Comparison of ENCODE assay signal across 8 mouse cellular contexts in the genomic region with DNA sequence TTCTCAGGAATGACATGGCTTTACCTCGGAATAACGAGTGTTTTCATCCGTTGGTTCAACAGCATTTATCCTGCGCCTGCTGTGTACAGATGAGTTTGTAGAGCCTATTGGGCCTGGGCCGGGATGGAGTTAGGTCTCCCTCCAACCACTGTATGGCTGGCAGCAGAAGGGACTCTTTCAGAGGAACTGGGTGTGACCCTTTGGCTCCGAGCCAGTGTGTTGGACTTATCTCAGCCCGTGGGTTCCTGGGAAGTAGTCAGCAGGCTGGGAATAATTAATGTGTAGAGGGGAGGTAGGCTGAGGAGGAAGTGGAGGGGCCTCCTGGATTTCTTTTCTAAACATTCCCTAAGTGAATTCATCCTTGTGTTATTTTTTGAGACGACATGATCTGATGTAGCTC.
DNase-seq lines count a peak whose midpoint lies in the region; ATAC-seq lines count a peak whose summit lies in the region.

No protein-coding gene starts in this region.

- no peaks in the 10 kb centered on the region for H3K9me3 ChIP-seq in midbrain, embryonic 14.5 days (ENCODE audit: control insufficient read depth, low read length)
- no peaks in the 10 kb centered on the region for H3K9me3 ChIP-seq in midbrain, embryonic 11.5 days (ENCODE audit: control insufficient read depth, low read length)
- H3K9me3 ChIP-seq in intestine, embryonic 15.5 days: no peaks in the 10 kb centered on the region
- H3K9me3 ChIP-seq in neural tube, embryonic 15.5 days (replicated peaks): no peaks in the 10 kb centered on the region

- peaks cover 11% of the 10 kb centered on the region for H3K4me1 ChIP-seq in midbrain, embryonic 14.5 days (ENCODE audit: control insufficient read depth, insufficient read depth, low read length)
- no peaks in the 10 kb centered on the region for H3K4me1 ChIP-seq in midbrain, embryonic 11.5 days (ENCODE audit: control insufficient read depth, insufficient read depth, low read length)
- peaks cover 31% of the 10 kb centered on the region for H3K4me1 ChIP-seq in intestine, embryonic 15.5 days (replicated peaks)
- peaks cover 24% of the 10 kb centered on the region for H3K4me1 ChIP-seq in neural tube, embryonic 15.5 days

- no peak overlapping the region for H3K4me2 ChIP-seq in midbrain, embryonic 14.5 days (ENCODE audit: low read length)
- no peak overlapping the region for H3K4me2 ChIP-seq in midbrain, embryonic 11.5 days
- H3K4me2 ChIP-seq in intestine, embryonic 15.5 days (replicated peaks): no peak overlapping the region
- no peak overlapping the region for H3K4me2 ChIP-seq in neural tube, embryonic 15.5 days

- peak overlapping the region; percentile 60 for H3K27ac ChIP-seq in midbrain, embryonic 14.5 days (replicated peaks; ENCODE audit: low read depth, low read length)
- no peak overlapping the region for H3K27ac ChIP-seq in midbrain, embryonic 11.5 days (ENCODE audit: low read depth, low read length)
- H3K27ac ChIP-seq in intestine, embryonic 15.5 days: no peak overlapping the region
- H3K27ac ChIP-seq in neural tube, embryonic 15.5 days (replicated peaks): peak overlapping the region; percentile 60

- H3K36me3 ChIP-seq in midbrain, embryonic 14.5 days (ENCODE audit: control insufficient read depth, insufficient read depth, low read length): 0 out of 2 replicates have a peak, but pooled peaks cover 6% of the 10 kb centered on the region
- no peaks in the 10 kb centered on the region for H3K36me3 ChIP-seq in midbrain, embryonic 11.5 days (ENCODE audit: control insufficient read depth, insufficient read depth, low read length)
- H3K36me3 ChIP-seq in intestine, embryonic 15.5 days: no peaks in the 10 kb centered on the region
- no peaks in the 10 kb centered on the region for H3K36me3 ChIP-seq in neural tube, embryonic 15.5 days

- no peak overlapping the region for H3K9ac ChIP-seq in midbrain, embryonic 14.5 days (replicated peaks; ENCODE audit: low read length)
- H3K9ac ChIP-seq in midbrain, embryonic 11.5 days (ENCODE audit: low read length): no peak overlapping the region
- H3K9ac ChIP-seq in intestine, embryonic 15.5 days: no peak overlapping the region
- no peak overlapping the region for H3K9ac ChIP-seq in neural tube, embryonic 15.5 days (replicated peaks)

- 65% methylated on average over 8 of the region's 8 CpGs for WGBS in midbrain, embryonic 14.5 days
- 84% methylated on average over 8 of the region's 8 CpGs for WGBS in midbrain, embryonic 11.5 days
- WGBS in intestine, embryonic 15.5 days: 39% methylated on average over 8 of the region's 8 CpGs
- 66% methylated on average over 8 of the region's 8 CpGs for WGBS in neural tube, embryonic 15.5 days

- H3K4me3 ChIP-seq in midbrain, embryonic 14.5 days (replicated peaks; ENCODE audit: low read depth, low read length): no peak overlapping the region
- H3K4me3 ChIP-seq in midbrain, embryonic 11.5 days (ENCODE audit: low read depth, low read length): no peak overlapping the region
- H3K4me3 ChIP-seq in intestine, embryonic 15.5 days (replicated peaks): no peak overlapping the region
- H3K4me3 ChIP-seq in neural tube, embryonic 15.5 days (replicated peaks): no peak overlapping the region

- DNase-seq in midbrain, embryonic 14.5 days: peak; percentile 51
- no peak for DNase-seq in midbrain, embryonic 11.5 days (ENCODE audit: low spot score, missing footprints)
- DNase-seq in gastrocnemius, postnatal 25 days: peak; percentile 28
- no peak for DNase-seq in adipocyte (ENCODE audit: low spot score)
- no peak for DNase-seq in c-Kit-positive CD71-positive TER-119-positive erythroid progenitor cells, embryonic 14.5 days (ENCODE audit: low spot score)
- DNase-seq in T-cell, adult 2 months (ENCODE audit: low spot score): no peak

- no peaks in the 10 kb centered on the region for H3K27me3 ChIP-seq in midbrain, embryonic 14.5 days (ENCODE audit: control insufficient read depth, insufficient read depth, low read length)
- H3K27me3 ChIP-seq in midbrain, embryonic 11.5 days (ENCODE audit: control insufficient read depth, insufficient read depth, low read length): no peaks in the 10 kb centered on the region
- H3K27me3 ChIP-seq in intestine, embryonic 15.5 days (replicated peaks): no peaks in the 10 kb centered on the region
- H3K27me3 ChIP-seq in neural tube, embryonic 15.5 days (replicated peaks): no peaks in the 10 kb centered on the region

- ATAC-seq in midbrain, embryonic 14.5 days (ENCODE audit: low FRiP score, low TSS enrichment): no peak
- ATAC-seq in midbrain, embryonic 11.5 days (ENCODE audit: low FRiP score): no peak
- ATAC-seq in intestine, embryonic 15.5 days: peak; percentile 86
- ATAC-seq in neural tube, embryonic 15.5 days (ENCODE audit: low FRiP score): no peak

Comparison
In these comparisons a context has a peak if more than half of its experiments do, and no peak if none do; other contexts are left out.
1. DNase-seq: peak in midbrain, embryonic 14.5 days (single experiment) and gastrocnemius, postnatal 25 days (single experiment); none in midbrain, embryonic 11.5 days (single experiment), adipocyte (single experiment), c-Kit-positive CD71-positive TER-119-positive erythroid progenitor cells, embryonic 14.5 days (single experiment) and T-cell, adult 2 months (single experiment).
2. H3K27ac ChIP-seq: peak in midbrain, embryonic 14.5 days (single experiment) and neural tube, embryonic 15.5 days (single experiment); none in midbrain, embryonic 11.5 days (single experiment) and intestine, embryonic 15.5 days (single experiment).